Mouse (Mus musculus): Measurements from ENCODE around the gene Ilvbl.
A peak's percentile ranks its signal among the peaks of the same experiment; 100 is the strongest.
"Not testable (repeated sequence)": the region's sequence is repeated elsewhere in the genome, so short reads cannot be mapped to it uniquely, and the experiment has no call there.

The Ilvbl gene

GRCm38 (mm10) chr10:78574250-78575104, at the start of gene Ilvbl:
Ilvbl (plus strand) TSS chr10:78574346.
- DNase-seq = peak; percentile 96 to 97

- DNase-seq = not testable (repeated sequence)
Observed at GRCm38 (mm10) chr10:78525071-78525470, 49.1 kb upstream of the Ilvbl start.

GRCm38 (mm10) chr10:78525511-78525910, 48.6 kb upstream of the Ilvbl start:
- DNase-seq = no peak

- DNase-seq = peak in 1 of 2 experiments; percentile 41
Observed at GRCm38 (mm10) chr10:78540943-78541342, 33.2 kb upstream of the Ilvbl start.

- no peak for DNase-seq
Observed at GRCm38 (mm10) chr10:78565070-78565469, 9.1 kb upstream of the Ilvbl start.

GRCm38 (mm10) chr10:78569191-78569590, 5.0 kb upstream of the Ilvbl start:
- no peak for DNase-seq

GRCm38 (mm10) chr10:78569686-78570085, 4.5 kb upstream of the Ilvbl start:
- no peak for DNase-seq

GRCm38 (mm10) chr10:78570416-78570815, 3.7 kb upstream of the Ilvbl start:
- DNase-seq = peak in 1 of 2 experiments; percentile 4

GRCm38 (mm10) chr10:78570897-78571296, 3.2 kb upstream of the Ilvbl start:
- DNase-seq = peak in 1 of 2 experiments; percentile 50

- DNase-seq = no peak
Observed at GRCm38 (mm10) chr10:78573226-78573625, 920 bp upstream of the Ilvbl start.

- DNase-seq = no peak
Observed at GRCm38 (mm10) chr10:78575105-78575632, 1.0 kb downstream of the Ilvbl start.

GRCm38 (mm10) chr10:78575690-78576089, 1.5 kb downstream of the Ilvbl start:
- peak; percentile 66 to 83 for DNase-seq

GRCm38 (mm10) chr10:78576435-78577184, 2.5 kb downstream of the Ilvbl start:
- DNase-seq = no peak

- no peak for DNase-seq
Observed at GRCm38 (mm10) chr10:78578204-78578603, 4.1 kb downstream of the Ilvbl start.

GRCm38 (mm10) chr10:78581121-78581520, 7.0 kb downstream of the Ilvbl start:
- DNase-seq = no peak

GRCm38 (mm10) chr10:78583347-78583746, 9.2 kb downstream of the Ilvbl start:
- DNase-seq = no peak

- DNase-seq = no peak
Observed at GRCm38 (mm10) chr10:78583939-78584338, 9.8 kb downstream of the Ilvbl start.

- DNase-seq = no peak
Observed at GRCm38 (mm10) chr10:78584996-78585395, 10.8 kb downstream of the Ilvbl start.

GRCm38 (mm10) chr10:78585606-78586005, 11.5 kb downstream of the Ilvbl start:
- DNase-seq = no peak

- DNase-seq = no peak
Observed at GRCm38 (mm10) chr10:78586026-78586425, 11.9 kb downstream of the Ilvbl start.

GRCm38 (mm10) chr10:78589291-78589690, 15.1 kb downstream of the Ilvbl start:
- DNase-seq = no peak

- DNase-seq = no peak
Observed at GRCm38 (mm10) chr10:78589901-78590300, 15.8 kb downstream of the Ilvbl start.

- peak; percentile 72 for DNase-seq
Observed at GRCm38 (mm10) chr10:78590744-78591143, 16.6 kb downstream of the Ilvbl start.

All from lung, postnatal 4 days (tissue).